Mouse (Mus musculus): ENCODE measurements around the gene Plk4.

GRCm38 (mm10) chr3:40800373-40800823, 579 bp downstream of the Plk4 start:
- no peak for TF ChIP-seq POLR2A (IDR thresholded peaks at IDR 0.05; ENCODE audit: borderline replicate concordance, extremely low read depth, low read depth, low read length)
- no peak for TF ChIP-seq CTCF (IDR thresholded peaks at IDR 0.05; ENCODE audit: insufficient read depth, low read length)

Data from lung, adult 2 months (tissue).